Mouse (Mus musculus) adrenal gland, postnatal 4 days (tissue): ENCODE measurements at regions not wholly inside any gene's neighbourhood (a gene's known extent, or its start where the extent isn't known, plus 50 kb on each side); places are given as distances from the start of the nearest gene placed in this dataset.

Experiments used
- DNase-seq, 2 experiments: peaks; one replicate each; pipeline ENCODE4 v3.0.0; 2021 to 2022; ENCODE audit warnings: low spot score in 2 of 2, mixed read lengths in 2 of 2

- no peak for DNase-seq
These were observed 53.8 kb upstream of the Bmp2 start for GRCm38 (mm10) chr2:133498186-133498571.

DNA sequence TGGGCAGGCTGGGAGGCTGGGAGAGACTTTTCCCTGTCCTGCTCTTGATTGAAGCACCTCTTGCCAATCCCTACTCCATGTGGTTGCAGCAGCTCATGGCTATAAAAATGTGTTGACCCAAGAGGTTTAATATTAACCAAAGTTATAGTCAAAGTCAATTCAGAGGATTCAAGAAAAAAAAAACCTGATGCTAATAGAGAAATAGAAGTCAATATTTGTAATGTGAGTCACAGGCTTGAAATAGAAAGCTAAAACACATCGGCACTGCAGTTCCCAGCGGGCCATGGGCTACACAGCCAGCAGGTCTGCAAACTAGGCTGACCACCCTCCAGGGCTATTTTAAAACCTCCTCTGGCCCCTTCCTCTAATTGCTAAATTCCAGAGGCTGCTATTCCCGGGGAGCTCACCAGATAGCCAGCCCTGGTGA lies 53.2 kb upstream of the Bmp2 start:
- no peak for DNase-seq

DNA sequence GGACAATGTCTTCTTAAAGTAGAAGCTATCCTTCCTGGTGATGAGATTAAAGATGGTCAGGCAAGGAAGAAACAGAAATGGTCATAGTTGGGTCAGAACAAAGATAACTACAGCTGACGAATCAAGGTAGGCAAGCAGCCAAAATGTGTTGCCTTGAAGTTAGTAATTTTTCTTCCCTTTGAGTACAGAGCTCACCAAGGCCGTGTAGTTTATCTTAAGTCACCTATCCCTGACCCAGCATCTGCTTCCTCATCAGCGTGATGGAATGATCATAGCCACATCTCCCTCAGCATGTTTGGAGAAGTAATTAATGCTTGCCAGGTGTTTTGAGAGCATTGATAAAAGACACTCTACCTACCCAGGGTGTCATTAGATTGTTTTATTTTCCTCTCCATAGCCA lies 52.1 kb upstream of the Bmp2 start:
- no peak for DNase-seq
